ENCODE assay signal across 8 mouse cellular contexts in genomic region chr11:79019839-79020534, GRCm38 (mm10). TPM values are rescaled to one million over a fixed set of nuclear protein-coding genes. Genes with fewer than 3 reads are reported as not detected.
DNase-seq lines count a peak whose midpoint lies in the region; ATAC-seq and TF ChIP-seq lines count a peak whose summit lies in the region.

No protein-coding gene starts in this region.

- no peaks in the 10 kb centered on the region for H3K27me3 ChIP-seq in kidney, adult 2 months (replicated peaks; ENCODE audit: control insufficient read depth, insufficient read depth, low read length)
- H3K27me3 ChIP-seq in kidney, embryonic 15.5 days, result no peaks in the 10 kb centered on the region
- H3K27me3 ChIP-seq in heart, postnatal 0 days (ENCODE audit: control insufficient read depth, insufficient read depth, low read length), result no peaks in the 10 kb centered on the region
- no peaks in the 10 kb centered on the region for H3K27me3 ChIP-seq in forebrain, embryonic 15.5 days
- no peaks in the 10 kb centered on the region for H3K27me3 ChIP-seq in hindbrain, embryonic 11.5 days (ENCODE audit: control insufficient read depth, insufficient read depth, low read length)

- no peak for TF ChIP-seq EP300 in heart, postnatal 0 days (IDR thresholded peaks at IDR 0.05; ENCODE audit: low read depth)

- no peaks in the 10 kb centered on the region for H3K9me3 ChIP-seq in kidney, embryonic 15.5 days (replicated peaks)
- no peaks in the 10 kb centered on the region for H3K9me3 ChIP-seq in heart, postnatal 0 days (replicated peaks; ENCODE audit: control insufficient read depth, low read length)
- no peaks in the 10 kb centered on the region for H3K9me3 ChIP-seq in forebrain, embryonic 15.5 days
- H3K9me3 ChIP-seq in hindbrain, embryonic 11.5 days (ENCODE audit: control insufficient read depth, low read length), result no peaks in the 10 kb centered on the region

- peak; percentile 39 for DNase-seq in kidney, adult 2 months
- peak; percentile 63 for DNase-seq in CD4-positive helper T cell, adult 2 months (ENCODE audit: low read depth, low spot score)
- peak; percentile 57 for DNase-seq in T-cell, adult 2 months (ENCODE audit: low spot score)
- DNase-seq in heart, postnatal 0 days (ENCODE audit: low spot score), result no peak
- peak; percentile 66 for DNase-seq in lung, postnatal 14 days
- no peak for DNase-seq in hindbrain, embryonic 11.5 days (ENCODE audit: low spot score)

- no peaks in the 10 kb centered on the region for H3K4me1 ChIP-seq in kidney, adult 2 months (ENCODE audit: control insufficient read depth, insufficient read depth, low read length)
- peaks cover 39% of the 10 kb centered on the region for H3K4me1 ChIP-seq in kidney, embryonic 15.5 days
- H3K4me1 ChIP-seq in heart, postnatal 0 days (ENCODE audit: control insufficient read depth, insufficient read depth), result 0 out of 2 replicates have a peak, but pooled peaks cover 5% of the 10 kb centered on the region
- H3K4me1 ChIP-seq in forebrain, embryonic 15.5 days, result no peaks in the 10 kb centered on the region
- H3K4me1 ChIP-seq in hindbrain, embryonic 11.5 days (replicated peaks; ENCODE audit: control insufficient read depth, insufficient read depth, low read length), result no peaks in the 10 kb centered on the region

- H3K4me3 ChIP-seq in kidney, adult 2 months (ENCODE audit: insufficient read depth, low read depth, low read length), result no peak overlapping the region
- no peak overlapping the region for H3K4me3 ChIP-seq in kidney, embryonic 15.5 days (replicated peaks)
- no peak overlapping the region for H3K4me3 ChIP-seq in heart, postnatal 0 days (ENCODE audit: low read depth, low read length)
- no peak overlapping the region for H3K4me3 ChIP-seq in forebrain, embryonic 15.5 days
- no peak overlapping the region for H3K4me3 ChIP-seq in hindbrain, embryonic 11.5 days (ENCODE audit: low read depth, low read length)

- TF ChIP-seq CTCF in kidney, adult 2 months (conservative IDR thresholded peaks at IDR 0.05; ENCODE audit: insufficient read depth, insufficient read length, low read depth, low read length), result peak; percentile 58
- peak; percentile 46 for TF ChIP-seq CTCF in heart, postnatal 0 days (IDR thresholded peaks at IDR 0.05; ENCODE audit: low read depth)

- WGBS in kidney, adult 2 months, result 78% methylated on average over 17 of the region's 17 CpGs
- WGBS in kidney, embryonic 15.5 days, result 80% methylated on average over 17 of the region's 17 CpGs
- 67% methylated on average over 17 of the region's 17 CpGs for WGBS in heart, postnatal 0 days
- WGBS in forebrain, embryonic 15.5 days, result 87% methylated on average over 17 of the region's 17 CpGs
- 87% methylated on average over 17 of the region's 17 CpGs for WGBS in hindbrain, embryonic 11.5 days

- TF ChIP-seq POLR2A in kidney, adult 2 months (IDR thresholded peaks at IDR 0.05; ENCODE audit: low read depth, low read length), result no peak

- no peaks in the 10 kb centered on the region for H3K36me3 ChIP-seq in kidney, adult 2 months (ENCODE audit: control insufficient read depth, insufficient read depth, low read length)
- H3K36me3 ChIP-seq in kidney, embryonic 15.5 days, result peaks cover 45% of the 10 kb centered on the region
- peaks cover 58% of the 10 kb centered on the region for H3K36me3 ChIP-seq in heart, postnatal 0 days (replicated peaks; ENCODE audit: control insufficient read depth, insufficient read depth, low read length)
- H3K36me3 ChIP-seq in forebrain, embryonic 15.5 days, result peaks cover 5% of the 10 kb centered on the region; the same call in 1 of the 2 replicates
- H3K36me3 ChIP-seq in hindbrain, embryonic 11.5 days (ENCODE audit: control insufficient read depth, insufficient read depth, low read length), result no peaks in the 10 kb centered on the region

- no peak overlapping the region for H3K4me2 ChIP-seq in kidney, embryonic 15.5 days
- H3K4me2 ChIP-seq in heart, postnatal 0 days (ENCODE audit: low read depth, low read length), result no peak overlapping the region
- H3K4me2 ChIP-seq in forebrain, embryonic 15.5 days (replicated peaks), result no peak overlapping the region
- no peak overlapping the region for H3K4me2 ChIP-seq in hindbrain, embryonic 11.5 days (replicated peaks; ENCODE audit: low read depth, low read length)

- no peak overlapping the region for H3K27ac ChIP-seq in kidney, adult 2 months (ENCODE audit: insufficient read depth, low read depth, low read length)
- H3K27ac ChIP-seq in kidney, embryonic 15.5 days, result no peak overlapping the region
- H3K27ac ChIP-seq in heart, postnatal 0 days (ENCODE audit: low read depth), result no peak overlapping the region
- H3K27ac ChIP-seq in forebrain, embryonic 15.5 days (replicated peaks), result no peak overlapping the region
- H3K27ac ChIP-seq in hindbrain, embryonic 11.5 days (ENCODE audit: low read depth, low read length), result no peak overlapping the region

- no peak for ATAC-seq in kidney, embryonic 15.5 days (replicated peaks; ENCODE audit: low FRiP score)
- no peak for ATAC-seq in heart, postnatal 0 days (ENCODE audit: insufficient read depth, low read depth)
- no peak for ATAC-seq in forebrain, embryonic 15.5 days (replicated peaks)
- ATAC-seq in hindbrain, embryonic 11.5 days (ENCODE audit: low FRiP score), result no peak

- no peak overlapping the region for H3K9ac ChIP-seq in kidney, embryonic 15.5 days
- H3K9ac ChIP-seq in heart, postnatal 0 days (replicated peaks; ENCODE audit: low read depth, low read length), result no peak overlapping the region
- no peak overlapping the region for H3K9ac ChIP-seq in forebrain, embryonic 15.5 days (replicated peaks)
- no peak overlapping the region for H3K9ac ChIP-seq in hindbrain, embryonic 11.5 days (ENCODE audit: low read depth, low read length)

RNA-seq across cellular contexts. Expression of gene Lgals9, which starts 35.2 kb away (rescaled TPM):
- polyA plus RNA-seq in kidney, adult 2 months (2012; rRNA removed), result 55.3 and 63.4 TPM in 2 replicates
- polyA plus RNA-seq in kidney, embryonic 15.5 days (2015; fragmentation: Nextera tagmentation; extraction: Ambion mirVana), result 40.5 and 49.9 TPM in 2 replicates
- total RNA-seq in heart, postnatal 0 days (2014; rRNA removed; ENCODE audit: low replicate concordance), result 125 and 155 TPM in 2 replicates
- polyA plus RNA-seq in heart, postnatal 0 days (2015; fragmentation: Nextera tagmentation; extraction: Ambion mirVana), result 63.0 and 76.9 TPM in 2 replicates
- polyA plus RNA-seq in forebrain, embryonic 15.5 days (2015; fragmentation: Nextera tagmentation; extraction: Ambion mirVana), result 7.2 and 7.8 TPM in 2 replicates
- 6.8 and 7.7 TPM in 2 replicates for polyA plus RNA-seq in hindbrain, embryonic 11.5 days (2014; fragmentation: Nextera tagmentation; extraction: Ambion mirVana)

Comparison
In these comparisons a context has a peak if more than half of its experiments do, and no peak if none do; other contexts are left out.
1. DNase-seq: peak in kidney, adult 2 months (single experiment), CD4-positive helper T cell, adult 2 months (single experiment), T-cell, adult 2 months (single experiment) and lung, postnatal 14 days (single experiment); none in heart, postnatal 0 days (single experiment) and hindbrain, embryonic 11.5 days (single experiment).